Mouse (Mus musculus) spleen, postnatal 14 days (tissue): ENCODE results near the gene Inha.

ENCODE experiments used
- DNase-seq, 2 experiments: peaks; one replicate each; pipeline ENCODE4 v3.0.0; 2021 to 2022; ENCODE audit warnings: low spot score in 2 of 2

Inha gene

GRCm38 (mm10) chr1:75507006-75507405 lies at the start of gene Inha:
Gene Inha, plus strand, starts transcription at chr1:75507077.
- DNase-seq: no peak

- DNase-seq: no peak
Measured at GRCm38 (mm10) chr1:75457710-75458024, 49.2 kb upstream of the Inha start.

- DNase-seq: no peak
Measured at GRCm38 (mm10) chr1:75458025-75458788, 48.7 kb upstream of the Inha start.

DNA sequence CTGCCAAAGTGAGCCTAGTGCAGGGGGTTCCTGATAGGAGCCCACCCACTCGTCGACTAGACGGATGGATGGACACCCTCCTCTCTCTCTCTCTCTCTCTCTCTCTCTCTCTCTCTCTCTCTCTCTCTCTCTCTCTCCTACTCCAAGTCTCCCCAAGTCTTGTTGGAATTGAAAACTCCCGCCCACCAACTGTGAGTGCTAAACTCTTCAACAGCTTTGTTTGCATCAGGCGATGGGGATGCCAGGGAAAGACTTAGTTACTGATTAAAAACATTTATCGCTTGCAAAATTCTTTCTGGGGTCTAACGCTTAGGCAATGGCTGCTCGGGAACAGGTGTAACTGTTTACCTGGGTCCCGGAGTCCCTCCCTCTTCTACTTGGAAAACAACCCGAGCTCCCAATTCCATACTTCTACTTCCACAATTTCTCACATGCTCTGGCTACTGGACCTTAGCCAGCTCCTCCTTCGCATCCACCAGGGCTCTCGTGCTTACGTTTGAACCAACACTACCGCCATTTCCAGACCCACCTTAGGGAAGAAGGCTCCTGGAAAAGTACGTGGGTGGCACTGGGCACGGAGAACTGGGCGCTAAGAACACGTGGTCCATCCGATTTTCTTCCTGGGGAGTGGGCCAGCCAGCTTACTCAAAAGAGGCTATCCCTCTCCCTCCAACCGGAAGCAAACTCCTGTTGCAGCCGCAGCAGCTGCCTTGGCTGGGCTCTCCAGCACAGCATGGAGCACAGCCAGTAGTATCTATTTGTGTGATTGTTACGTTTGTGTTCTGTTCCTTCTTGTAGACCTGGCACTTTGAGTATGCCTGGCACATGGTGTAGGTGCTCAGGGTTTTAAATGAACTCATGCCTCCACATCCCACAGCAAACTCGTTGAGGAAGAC lies 47.8 kb upstream of the Inha start:
- DNase-seq: no peak

GRCm38 (mm10) chr1:75460297-75460696 lies 46.6 kb upstream of the Inha start:
- no peak for DNase-seq

- DNase-seq: no peak
Measured at GRCm38 (mm10) chr1:75462636-75463035, 44.2 kb upstream of the Inha start.

- no peak for DNase-seq
Measured at GRCm38 (mm10) chr1:75463652-75464204, 43.1 kb upstream of the Inha start.

DNA sequence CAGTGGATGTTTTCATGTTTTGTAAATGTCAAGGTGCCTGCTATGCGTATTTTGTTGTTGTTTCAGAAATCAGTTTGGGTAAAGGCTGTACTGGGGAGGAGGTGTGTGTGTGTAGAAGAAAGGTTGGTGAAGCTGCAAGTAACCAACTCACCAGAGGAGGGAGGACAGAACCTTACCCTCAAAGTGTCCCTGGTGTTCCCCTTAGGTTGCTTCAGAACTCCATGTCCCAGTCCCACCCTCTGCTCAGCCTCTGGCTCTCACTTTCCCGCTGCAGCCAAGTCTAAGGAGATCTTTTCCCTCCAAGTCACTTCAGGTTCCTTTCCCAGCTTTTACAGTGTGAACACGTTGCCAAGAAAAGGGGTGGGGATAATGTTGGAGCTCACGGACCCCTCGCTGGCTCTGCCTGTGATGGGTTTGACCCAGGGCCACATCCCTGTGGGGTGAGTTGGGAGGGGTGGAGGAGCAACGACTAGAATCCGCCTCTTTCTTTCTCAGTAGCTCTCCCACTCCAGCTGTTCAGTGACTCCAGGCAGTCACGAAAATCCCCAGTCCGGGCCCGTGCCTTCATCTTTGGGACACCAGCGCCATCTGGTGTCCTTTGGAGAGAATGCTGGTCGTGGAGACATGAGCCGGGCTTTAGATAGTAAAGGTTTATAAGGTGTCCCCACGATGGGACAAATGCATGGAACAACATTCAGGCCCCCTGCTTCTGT lies 39.5 kb upstream of the Inha start:
- DNase-seq: peak in 1 of 2 experiments; percentile 54

GRCm38 (mm10) chr1:75469287-75469825 lies 37.5 kb upstream of the Inha start:
- DNase-seq: no peak

DNA sequence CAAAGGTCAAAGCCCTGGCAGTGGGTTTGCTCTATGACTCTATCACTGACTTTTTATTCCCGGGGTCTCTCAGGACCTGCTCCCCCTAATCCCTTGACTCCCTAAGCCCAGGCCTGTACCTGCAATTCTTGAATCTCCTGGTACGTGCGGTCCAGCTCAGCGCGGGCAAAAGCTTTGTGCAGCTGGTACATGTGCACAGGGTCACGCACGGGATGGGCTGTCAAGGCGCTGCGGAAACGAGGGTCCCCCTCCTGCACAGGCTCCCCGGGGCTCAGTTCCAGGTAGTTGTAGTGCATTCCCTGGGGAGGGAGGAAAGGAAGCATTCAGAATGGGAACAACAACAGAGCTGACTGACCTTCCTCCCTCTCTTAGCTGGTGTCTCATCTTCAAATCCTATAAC lies 30.4 kb upstream of the Inha start:
- DNase-seq: no peak

DNA sequence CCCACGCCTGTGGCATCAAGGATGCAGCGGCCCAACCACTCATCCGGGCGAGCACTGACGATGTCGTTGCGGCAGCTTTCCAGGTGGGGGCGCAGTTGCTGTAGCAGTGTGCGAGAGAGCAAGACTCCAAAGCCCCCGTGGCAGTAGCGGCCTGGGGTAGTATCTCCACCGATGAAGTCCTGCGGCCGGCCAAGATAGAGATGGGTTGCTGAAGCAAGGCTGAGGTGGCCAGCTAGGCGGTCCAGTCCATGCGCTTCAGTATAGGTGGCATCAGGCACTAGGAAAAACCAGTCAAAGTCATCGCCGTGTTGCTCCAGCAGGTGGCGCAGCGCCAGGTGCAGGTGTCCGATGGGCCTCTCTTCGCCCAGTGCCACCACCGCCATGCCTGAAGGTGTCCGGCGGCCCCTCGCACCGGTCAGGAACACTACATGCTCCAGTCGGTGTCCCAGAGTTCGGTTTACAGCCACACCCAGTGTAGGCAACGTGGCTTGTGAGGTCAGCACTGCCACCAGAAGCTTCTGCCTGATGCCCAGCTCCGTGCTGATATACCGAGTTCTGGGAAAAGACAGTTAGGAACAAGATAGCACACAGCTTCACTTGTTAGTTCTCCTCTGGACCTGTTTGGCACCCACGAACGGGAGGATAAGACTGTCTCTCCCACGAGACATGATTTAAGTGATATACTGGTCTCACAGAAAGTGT lies 29.5 kb upstream of the Inha start:
- DNase-seq: peak; percentile 64 to 73

- no peak for DNase-seq
Measured at GRCm38 (mm10) chr1:75477966-75478290, 28.9 kb upstream of the Inha start.

GRCm38 (mm10) chr1:75478497-75478896 lies 28.4 kb upstream of the Inha start:
- DNase-seq: no peak

- DNase-seq: peak; percentile 82 to 86
Measured at GRCm38 (mm10) chr1:75478916-75479634, 27.8 kb upstream of the Inha start, which contains the start of the genes Chpf and Tmem198. Gene Chpf, minus strand, starts transcription at chr1:75479307. Gene Tmem198, plus strand, starts transcription at chr1:75479532.

GRCm38 (mm10) chr1:75479635-75479989 lies 27.3 kb upstream of the Inha start:
- DNase-seq: no peak

DNA sequence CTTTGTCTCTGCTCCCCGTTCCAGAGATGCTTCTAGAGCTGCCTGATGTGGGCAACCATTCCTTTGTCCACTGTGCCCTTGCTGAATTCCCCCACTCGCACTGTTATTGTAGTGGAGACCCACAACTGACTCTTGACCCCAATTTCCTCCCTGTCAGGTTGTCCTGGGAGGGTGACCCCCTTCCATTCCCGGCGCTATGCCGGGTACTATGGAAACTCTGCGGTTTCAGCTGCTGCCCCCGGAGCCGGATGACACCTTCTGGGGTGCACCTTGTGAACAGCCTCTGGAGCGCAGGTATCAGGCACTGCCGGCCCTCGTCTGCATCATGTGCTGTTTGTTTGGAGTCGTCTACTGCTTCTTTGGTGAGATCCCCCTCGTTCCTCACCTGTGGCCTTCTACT lies 26.8 kb upstream of the Inha start:
- no peak for DNase-seq

DNA sequence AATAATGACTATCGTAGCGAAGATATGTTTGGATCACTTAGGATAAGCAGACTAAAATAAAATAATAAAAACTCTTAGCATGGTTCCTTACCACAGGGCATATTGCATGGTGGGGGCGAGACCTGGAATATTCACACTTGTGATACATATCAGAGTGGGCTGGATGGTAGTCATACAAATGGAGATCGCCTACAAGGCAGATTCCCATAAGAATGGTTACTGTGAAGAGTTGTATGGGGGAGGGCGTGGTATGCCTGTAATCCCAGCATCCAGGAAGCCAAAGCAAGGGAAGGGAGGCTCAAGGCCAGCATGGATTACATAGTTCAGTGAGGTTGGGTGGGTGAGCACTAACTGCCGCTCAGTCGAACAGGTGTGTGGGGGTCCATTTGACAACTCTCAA lies 26.1 kb upstream of the Inha start:
- DNase-seq: no peak

DNA sequence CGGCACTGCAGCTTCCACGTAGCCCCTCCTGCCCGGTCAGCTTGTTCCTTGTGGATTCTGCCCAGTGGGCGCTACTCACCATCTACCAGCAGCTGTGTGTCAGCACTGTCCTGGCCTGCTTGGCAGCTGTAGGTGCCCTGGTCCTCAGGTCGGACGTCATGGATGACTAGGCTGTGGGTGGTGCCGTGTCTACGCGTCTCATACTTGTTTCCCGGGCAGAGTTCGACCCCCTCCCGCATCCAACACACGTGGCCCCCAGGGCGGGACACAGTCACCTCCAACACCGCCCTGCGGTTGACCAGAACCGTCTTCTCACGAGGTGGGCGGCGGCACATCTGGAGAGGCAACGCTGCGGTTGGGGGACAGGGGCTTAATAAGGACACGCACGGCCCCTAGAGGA lies 20.3 kb upstream of the Inha start:
- no peak for DNase-seq

GRCm38 (mm10) chr1:75487040-75487404 lies 19.9 kb upstream of the Inha start:
- no peak for DNase-seq

DNA sequence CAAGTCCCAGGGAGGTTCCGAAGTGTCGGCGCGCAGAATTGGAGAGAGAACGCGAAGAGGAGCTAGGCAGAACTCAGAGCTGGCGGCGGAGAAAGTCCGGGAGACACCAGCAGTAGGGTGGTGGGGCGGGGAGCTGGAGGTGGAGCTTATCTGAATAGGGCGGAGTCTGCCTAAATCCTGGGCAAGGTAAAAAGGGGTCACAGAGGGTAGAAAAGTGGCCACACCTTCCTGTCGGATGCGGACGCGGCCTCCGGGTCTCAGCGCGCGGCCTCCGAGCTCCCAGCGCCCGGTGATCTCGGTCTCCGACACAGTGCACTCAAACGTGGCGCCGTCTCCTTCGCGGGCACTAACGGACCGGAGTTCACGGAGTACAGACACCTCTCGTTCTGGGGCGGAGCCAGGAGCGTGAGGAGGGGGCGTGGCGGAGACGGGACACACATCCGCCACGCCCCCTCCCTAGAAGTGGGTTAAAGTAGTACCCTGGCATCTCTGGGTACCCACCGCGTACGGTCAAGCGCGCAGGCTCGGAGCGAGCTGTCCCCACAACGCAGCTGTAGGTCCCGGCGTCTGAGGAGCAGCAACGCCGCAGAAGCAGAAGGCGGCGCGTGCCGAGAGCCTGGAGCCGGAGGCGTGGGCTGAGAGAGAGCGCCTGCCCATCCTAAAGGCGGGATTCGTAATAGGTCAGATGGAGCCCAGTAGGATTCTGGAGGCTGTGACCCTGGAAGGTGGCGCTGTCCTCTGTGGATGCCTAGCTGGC lies 19.3 kb upstream of the Inha start:
- DNase-seq: peak in 1 of 2 experiments; percentile 14
